In genomic region chr11:115219263-115219662, GRCm38 (mm10) we compare ENCODE assay signal across 10 mouse cellular contexts. TPM values are rescaled to one million over a fixed set of nuclear protein-coding genes. Genes with fewer than 3 reads are reported as not detected.
DNase-seq lines count a peak whose midpoint lies in the region; ATAC-seq and TF ChIP-seq lines count a peak whose summit lies in the region.
"Had no signal": no experiment of that assay in that cellular context is flagged by ENCODE, and none has a peak within 500 bp of the region (broad histone marks: within the 10 kb centered on the region; RNA-seq: fewer than 3 reads in every experiment).

No protein-coding gene starts in this region.

- H3K27me3 ChIP-seq in liver, adult 2 months (ENCODE audit: control insufficient read depth, insufficient read depth, low read length), result no peaks in the 10 kb centered on the region
- H3K27me3 ChIP-seq in intestine, postnatal 0 days (replicated peaks; ENCODE audit: control insufficient read depth, insufficient read depth, low read length), result no peaks in the 10 kb centered on the region
- H3K27me3 ChIP-seq in stomach, embryonic 16.5 days (ENCODE audit: control insufficient read depth, insufficient read depth, low read length), result no peaks in the 10 kb centered on the region
- H3K27me3 ChIP-seq in forebrain, embryonic 11.5 days (ENCODE audit: control insufficient read depth, insufficient read depth, low read length), result no peaks in the 10 kb centered on the region
- H3K27me3 ChIP-seq: embryonic facial prominence, embryonic 12.5 days had no signal

- peak; percentile 78 for ATAC-seq in intestine, postnatal 0 days
- ATAC-seq in stomach, embryonic 16.5 days (ENCODE audit: insufficient read depth, low FRiP score), result peak; percentile 19; the same call in 1 of the 2 replicates
- no peak for ATAC-seq in forebrain, embryonic 11.5 days (replicated peaks; ENCODE audit: low FRiP score)

- H3K4me2 ChIP-seq in intestine, postnatal 0 days (replicated peaks; ENCODE audit: low read depth), result no peak overlapping the region
- no peak overlapping the region for H3K4me2 ChIP-seq in stomach, embryonic 16.5 days (ENCODE audit: low read depth, low read length)
- no peak overlapping the region for H3K4me2 ChIP-seq in forebrain, embryonic 11.5 days (ENCODE audit: low read depth, low read length, severe bottlenecking)
- H3K4me2 ChIP-seq: embryonic facial prominence, embryonic 12.5 days had no signal

- H3K4me1 ChIP-seq in liver, adult 2 months (ENCODE audit: control insufficient read depth, insufficient read depth, low read length), result peaks cover 16% of the 10 kb centered on the region
- peaks cover 12% of the 10 kb centered on the region for H3K4me1 ChIP-seq in intestine, postnatal 0 days (replicated peaks; ENCODE audit: control insufficient read depth, insufficient read depth, low read length)
- H3K4me1 ChIP-seq in stomach, embryonic 16.5 days (ENCODE audit: control insufficient read depth, insufficient read depth, low read length), result peaks cover 27% of the 10 kb centered on the region
- no peaks in the 10 kb centered on the region for H3K4me1 ChIP-seq in forebrain, embryonic 11.5 days (replicated peaks; ENCODE audit: control insufficient read depth, insufficient read depth, low read length)

- DNase-seq in liver, adult 2 months (ENCODE audit: extremely low read depth, low read depth, low spot score), result peak; percentile 98
- no peak for DNase-seq in liver
- DNase-seq in fat pad, adult 2 months (ENCODE audit: extremely low read depth, low read depth, low spot score), result peak; percentile 57
- DNase-seq in forebrain, embryonic 11.5 days (ENCODE audit: low spot score), result no peak
- DNase-seq in frontal cortex, adult 2 months (ENCODE audit: extremely low spot score in 1 of 2, low spot score in 1 of 2), result no peak
- no peak for DNase-seq in layer of hippocampus, adult 18-20 months (ENCODE audit: low spot score in 2 of 2)

- no peaks in the 10 kb centered on the region; the same call in 1 of the 2 replicates for H3K79me2 ChIP-seq in liver, adult 2 months (ENCODE audit: control insufficient read depth, insufficient read depth, low read length)

- TF ChIP-seq CTCF in liver, adult 2 months (IDR thresholded peaks at IDR 0.05; ENCODE audit: low read depth, low read length), result no peak
- TF ChIP-seq CTCF in intestine, postnatal 0 days (IDR thresholded peaks at IDR 0.05; ENCODE audit: low read depth), result no peak

- no peaks in the 10 kb centered on the region for H3K36me3 ChIP-seq in liver, adult 2 months (ENCODE audit: control insufficient read depth, insufficient read depth, low read length)
- peaks cover 11% of the 10 kb centered on the region for H3K36me3 ChIP-seq in intestine, postnatal 0 days (ENCODE audit: control insufficient read depth, insufficient read depth)
- H3K36me3 ChIP-seq in stomach, embryonic 16.5 days (ENCODE audit: control insufficient read depth, insufficient read depth, low read length), result no peaks in the 10 kb centered on the region
- no peaks in the 10 kb centered on the region for H3K36me3 ChIP-seq in forebrain, embryonic 11.5 days (ENCODE audit: control insufficient read depth, insufficient read depth, low read length)
- H3K36me3 ChIP-seq: embryonic facial prominence, embryonic 12.5 days had no signal

- WGBS in liver, adult 2 months, result 9% methylated on average over 9 of the region's 9 CpGs
- WGBS in intestine, postnatal 0 days, result 28% methylated on average over 9 of the region's 9 CpGs
- WGBS in stomach, embryonic 16.5 days, result 38% methylated on average over 9 of the region's 9 CpGs
- 79% methylated on average over 9 of the region's 9 CpGs for WGBS in forebrain, embryonic 11.5 days

- no peak overlapping the region; the same call in 1 of the 2 replicates for H3K4me3 ChIP-seq in liver, adult 2 months (ENCODE audit: insufficient read depth, low read depth, low read length)
- no peak overlapping the region for H3K4me3 ChIP-seq in intestine, postnatal 0 days (ENCODE audit: low read depth, low read length)
- H3K4me3 ChIP-seq in stomach, embryonic 16.5 days (replicated peaks; ENCODE audit: low read length), result no peak overlapping the region
- H3K4me3 ChIP-seq in forebrain, embryonic 11.5 days (ENCODE audit: low read depth, low read length), result no peak overlapping the region
- H3K4me3 ChIP-seq: embryonic facial prominence, embryonic 12.5 days had no signal

- peak overlapping the region; percentile 92 for H3K27ac ChIP-seq in liver, adult 2 months (replicated peaks; ENCODE audit: insufficient read depth, low read depth, low read length)
- H3K27ac ChIP-seq in intestine, postnatal 0 days (ENCODE audit: low read depth, low read length), result no peak overlapping the region
- no peak overlapping the region; the same call in 1 of the 2 replicates for H3K27ac ChIP-seq in stomach, embryonic 16.5 days (ENCODE audit: low read length)
- no peak overlapping the region for H3K27ac ChIP-seq in forebrain, embryonic 11.5 days (ENCODE audit: low read depth, low read length)
- H3K27ac ChIP-seq: embryonic facial prominence, embryonic 12.5 days; kidney, postnatal 0 days had no signal

- no peak for TF ChIP-seq POLR2A in liver, adult 2 months (IDR thresholded peaks at IDR 0.05; ENCODE audit: extremely low read depth, insufficient read depth, low read length)

- H3K9me3 ChIP-seq in intestine, postnatal 0 days (ENCODE audit: control insufficient read depth), result no peaks in the 10 kb centered on the region
- no peaks in the 10 kb centered on the region for H3K9me3 ChIP-seq in stomach, embryonic 16.5 days (replicated peaks; ENCODE audit: control insufficient read depth, low read length)
- no peaks in the 10 kb centered on the region for H3K9me3 ChIP-seq in forebrain, embryonic 11.5 days (ENCODE audit: control insufficient read depth, low read length)

- H3K9ac ChIP-seq in liver, adult 2 months (ENCODE audit: low read depth, low read length), result peak overlapping the region; percentile 27
- H3K9ac ChIP-seq in intestine, postnatal 0 days (ENCODE audit: low read depth, low read length), result no peak overlapping the region
- no peak overlapping the region; the same call in 1 of the 2 replicates for H3K9ac ChIP-seq in stomach, embryonic 16.5 days (ENCODE audit: low read length)
- H3K9ac ChIP-seq in forebrain, embryonic 11.5 days (ENCODE audit: low read length), result no peak overlapping the region
- H3K9ac ChIP-seq: embryonic facial prominence, embryonic 12.5 days had no signal

RNA-seq across cellular contexts. Expression of gene Nat9, which starts 31.6 kb away (rescaled TPM):
- total RNA-seq in liver, adult 2 months (2014; rRNA removed), result 42.7 and 43.7 TPM in 2 replicates
- 28.7 and 35.2 TPM in 2 replicates for polyA plus RNA-seq in liver, adult 2 months (2012; rRNA removed)
- polyA plus RNA-seq in intestine, postnatal 0 days (2015; fragmentation: Nextera tagmentation; extraction: Ambion mirVana), result 35.0 and 35.7 TPM in 2 replicates
- polyA plus RNA-seq in stomach, embryonic 16.5 days (2015; fragmentation: Nextera tagmentation; extraction: Ambion mirVana), result 21.8 and 23.4 TPM in 2 replicates
- polyA plus RNA-seq in forebrain, embryonic 11.5 days (2014; fragmentation: Nextera tagmentation; extraction: Ambion mirVana), result 13.8 and 16.0 TPM in 2 replicates
- polyA plus RNA-seq in frontal cortex, adult 2 months (2012; rRNA removed), result 36.2 and 36.9 TPM in 2 replicates
- 10 to 100 TPM; 24.2 to 26.0 TPM for total RNA-seq in layer of hippocampus, adult 18-20 months (2021)

RNA-seq across cellular contexts. Expression of gene Tmem104, which starts 32.0 kb away (rescaled TPM):
- 5.3 and 8.1 TPM in 2 replicates for total RNA-seq in liver, adult 2 months (2014; rRNA removed)
- 8.7 and 9.1 TPM in 2 replicates for polyA plus RNA-seq in liver, adult 2 months (2012; rRNA removed)
- 19.2 and 20.1 TPM in 2 replicates for polyA plus RNA-seq in intestine, postnatal 0 days (2015; fragmentation: Nextera tagmentation; extraction: Ambion mirVana)
- polyA plus RNA-seq in stomach, embryonic 16.5 days (2015; fragmentation: Nextera tagmentation; extraction: Ambion mirVana), result 8.3 and 9.7 TPM in 2 replicates
- polyA plus RNA-seq in forebrain, embryonic 11.5 days (2014; fragmentation: Nextera tagmentation; extraction: Ambion mirVana), result 8.8 and 9.2 TPM in 2 replicates
- polyA plus RNA-seq in frontal cortex, adult 2 months (2012; rRNA removed), result 10.2 and 10.4 TPM in 2 replicates
- total RNA-seq in layer of hippocampus, adult 18-20 months (2021), result 10 to 100 TPM; 16.7 to 17.7 TPM

RNA-seq across cellular contexts. Expression of gene Grin2c, which starts 47.8 kb away (rescaled TPM):
- under 0.01 TPM in 1 of 2 replicates, not detected in the other for total RNA-seq in liver, adult 2 months (2014; rRNA removed)
- 0.05 and 0.07 TPM in 2 replicates for polyA plus RNA-seq in liver, adult 2 months (2012; rRNA removed)
- not detected in 2 replicates for polyA plus RNA-seq in intestine, postnatal 0 days (2015; fragmentation: Nextera tagmentation; extraction: Ambion mirVana)
- not detected in 2 replicates for polyA plus RNA-seq in stomach, embryonic 16.5 days (2015; fragmentation: Nextera tagmentation; extraction: Ambion mirVana)
- 0.12 TPM in 1 of 2 replicates, not detected in the other for polyA plus RNA-seq in forebrain, embryonic 11.5 days (2014; fragmentation: Nextera tagmentation; extraction: Ambion mirVana)
- 55.1 and 55.6 TPM in 2 replicates for polyA plus RNA-seq in frontal cortex, adult 2 months (2012; rRNA removed)
- 10 to 100 TPM; 43.3 to 44.8 TPM for total RNA-seq in layer of hippocampus, adult 18-20 months (2021)
- polyA plus RNA-seq: kidney, postnatal 0 days had no signal

RNA-seq across cellular contexts. Expression of gene Slc9a3r1, which starts 56.1 kb away (rescaled TPM):
- 113 and 117 TPM in 2 replicates for total RNA-seq in liver, adult 2 months (2014; rRNA removed)
- polyA plus RNA-seq in liver, adult 2 months (2012; rRNA removed), result 130 and 177 TPM in 2 replicates
- polyA plus RNA-seq in intestine, postnatal 0 days (2015; fragmentation: Nextera tagmentation; extraction: Ambion mirVana), result 679 and 754 TPM in 2 replicates
- 136 and 138 TPM in 2 replicates for polyA plus RNA-seq in stomach, embryonic 16.5 days (2015; fragmentation: Nextera tagmentation; extraction: Ambion mirVana)
- polyA plus RNA-seq in forebrain, embryonic 11.5 days (2014; fragmentation: Nextera tagmentation; extraction: Ambion mirVana), result 34.3 and 35.2 TPM in 2 replicates
- polyA plus RNA-seq in frontal cortex, adult 2 months (2012; rRNA removed), result 85.4 and 93.7 TPM in 2 replicates
- 10 to 100 TPM; 66.9 to 70.4 TPM for total RNA-seq in layer of hippocampus, adult 18-20 months (2021)

RNA-seq across cellular contexts. Expression of gene Fdxr, which starts 57.6 kb away (rescaled TPM):
- 13.7 and 15.8 TPM in 2 replicates for total RNA-seq in liver, adult 2 months (2014; rRNA removed)
- 28.3 and 28.4 TPM in 2 replicates for polyA plus RNA-seq in liver, adult 2 months (2012; rRNA removed)
- 8.0 and 8.2 TPM in 2 replicates for polyA plus RNA-seq in intestine, postnatal 0 days (2015; fragmentation: Nextera tagmentation; extraction: Ambion mirVana)
- polyA plus RNA-seq in stomach, embryonic 16.5 days (2015; fragmentation: Nextera tagmentation; extraction: Ambion mirVana), result 15.4 and 15.9 TPM in 2 replicates
- polyA plus RNA-seq in forebrain, embryonic 11.5 days (2014; fragmentation: Nextera tagmentation; extraction: Ambion mirVana), result 13.8 and 15.6 TPM in 2 replicates
- 33.1 and 34.4 TPM in 2 replicates for polyA plus RNA-seq in frontal cortex, adult 2 months (2012; rRNA removed)
- total RNA-seq in layer of hippocampus, adult 18-20 months (2021), result 10 to 100 TPM; 19.0 to 19.9 TPM

Comparison
In these comparisons a context has a peak if more than half of its experiments do, and no peak if none do; other contexts are left out.
1. DNase-seq: peak in liver, adult 2 months (single experiment) and fat pad, adult 2 months (single experiment); none in liver (single experiment), forebrain, embryonic 11.5 days (single experiment), frontal cortex, adult 2 months (0 of 2) and layer of hippocampus, adult 18-20 months (0 of 2).
2. RNA of gene Grin2c, which starts 47.8 kb away (polyA plus RNA-seq): 55.1 to 55.6 TPM in frontal cortex, adult 2 months; 0.05 to 0.07 TPM in liver, adult 2 months, not detected in intestine, postnatal 0 days, not detected in stomach, embryonic 16.5 days and 0.12 TPM in forebrain, embryonic 11.5 days; every median in the first group is over 10 times any median in the second.